Mouse (Mus musculus): ENCODE results near the gene Kcnn4.

DNA sequence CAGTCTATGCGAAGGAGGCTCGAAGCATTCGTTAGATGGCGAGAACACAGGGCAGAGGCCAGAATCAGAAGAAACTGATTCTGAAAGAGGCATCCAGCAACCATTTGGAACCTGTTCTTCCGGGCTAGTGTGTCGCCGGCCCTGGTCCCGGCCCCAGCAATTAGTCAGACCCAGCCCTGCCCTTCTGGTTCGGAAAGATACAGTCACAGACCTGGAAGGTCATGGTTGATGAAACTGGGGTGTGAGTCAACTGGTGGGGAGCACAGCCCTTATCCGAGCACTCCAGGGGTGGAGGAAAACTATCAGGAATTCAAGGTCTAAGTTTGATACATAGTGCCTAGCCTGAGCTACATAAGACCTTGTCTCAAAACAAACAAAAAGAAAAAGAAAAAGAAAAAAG lies 14.0 kb upstream of the Kcnn4 start:
- no peak for TF ChIP-seq CTCF (IDR thresholded peaks at IDR 0.05; ENCODE audit: borderline replicate concordance, insufficient read depth, low read length)
- no peak for TF ChIP-seq POLR2A (IDR thresholded peaks at IDR 0.05; ENCODE audit: low read depth, low read length)

Measured in embryonic fibroblast, embryonic 13.5 days (primary cell).